Mouse (Mus musculus) myocyte (in vitro differentiated cells): ENCODE data around the gene Hist1h1c.

Source experiments
- CEBPB ChIP-seq: IDR thresholded peaks from 2 replicates; pipeline ENCODE4 v1.6.1; 2011; ENCODE audit warnings: mild to moderate bottlenecking, moderate library complexity; ENCODE audit not compliant: poor library complexity, insufficient read depth, severe bottlenecking
- E2F4 ChIP-seq: IDR thresholded peaks from one replicate; pipeline ENCODE4 v1.6.1; 2011; ENCODE audit warnings: mild to moderate bottlenecking, control low read depth, moderate library complexity; ENCODE audit not compliant: insufficient read depth
- MAX ChIP-seq: IDR thresholded peaks from one replicate; pipeline ENCODE4 v1.6.1; 2011; ENCODE audit warnings: low read depth, mild to moderate bottlenecking, control low read depth
- MYOD1 ChIP-seq, 3 experiments: IDR thresholded peaks; one replicate each; pipeline ENCODE4 v1.6.1; 2011; ENCODE audit warnings: control low read depth in 2 of 3, low read depth in 2 of 3, mild to moderate bottlenecking in 2 of 3, moderate library complexity in 1 of 3; ENCODE audit not compliant: insufficient read length in 2 of 3, control insufficient read depth in 1 of 3
- MYOG ChIP-seq, 3 experiments: IDR thresholded peaks; one replicate each; pipeline ENCODE4 v1.6.1; 2011; ENCODE audit warnings: control low read depth in 2 of 3, low read depth in 2 of 3, mild to moderate bottlenecking in 2 of 3; ENCODE audit not compliant: insufficient read length in 2 of 3, control insufficient read depth in 1 of 3, insufficient read depth in 1 of 3
- POLR2A ChIP-seq: IDR thresholded peaks from one replicate; pipeline ENCODE4 v1.6.1; 2011; ENCODE audit warnings: low read depth, mild to moderate bottlenecking, control low read depth, moderate library complexity; ENCODE audit not compliant: insufficient read length
- POLR2AphosphoS2 ChIP-seq: IDR thresholded peaks from one replicate; pipeline ENCODE4 v1.6.1; 2011; ENCODE audit warnings: low read depth, control low read depth; ENCODE audit not compliant: insufficient read length
- REST ChIP-seq: IDR thresholded peaks from one replicate; pipeline ENCODE4 v1.6.1; 2011; ENCODE audit warnings: mild to moderate bottlenecking, control low read depth, moderate library complexity; ENCODE audit not compliant: insufficient read depth, insufficient read length
- SRF ChIP-seq: IDR thresholded peaks from one replicate; pipeline ENCODE4 v1.6.1; 2011; ENCODE audit warnings: low read depth; ENCODE audit not compliant: control insufficient read depth, insufficient read length
- TCF12 ChIP-seq: IDR thresholded peaks from one replicate; pipeline ENCODE4 v1.6.1; 2011; ENCODE audit warnings: mild to moderate bottlenecking, control low read depth; ENCODE audit not compliant: poor library complexity, insufficient read depth, severe bottlenecking
- TCF3 ChIP-seq: IDR thresholded peaks from one replicate; pipeline ENCODE4 v1.6.1; 2011; ENCODE audit warnings: low read depth, control low read depth; ENCODE audit not compliant: insufficient read length
- USF1 ChIP-seq: IDR thresholded peaks from one replicate; pipeline ENCODE4 v1.6.1; 2011; ENCODE audit warnings: low read depth, mild to moderate bottlenecking, control low read depth, moderate library complexity

- TF ChIP-seq POLR2A = no peak
- TF ChIP-seq MAX = no peak
- no peak for TF ChIP-seq POLR2AphosphoS2
- no peak for TF ChIP-seq E2F4
- no peak for TF ChIP-seq USF1
- no peak for TF ChIP-seq TCF12
- no peak for TF ChIP-seq TCF3
- TF ChIP-seq MYOG (IDR thresholded peaks at IDR 0.05; ENCODE audit: control insufficient read depth in 1 of 3, insufficient read depth in 1 of 3, insufficient read length in 2 of 3, low read depth in 2 of 3) = no peak
- TF ChIP-seq MYOD1 (IDR thresholded peaks at IDR 0.05; ENCODE audit: control insufficient read depth in 1 of 3, insufficient read length in 2 of 3, low read depth in 2 of 3) = no peak
- no peak for TF ChIP-seq CEBPB
- TF ChIP-seq REST = no peak
- no peak for TF ChIP-seq SRF
These were observed 38.8 kb upstream of the Hist1h1c start for GRCm38 (mm10) chr13:23699767-23700166.
